Mouse (Mus musculus): ENCODE results near the gene Dnajc16.

DNA sequence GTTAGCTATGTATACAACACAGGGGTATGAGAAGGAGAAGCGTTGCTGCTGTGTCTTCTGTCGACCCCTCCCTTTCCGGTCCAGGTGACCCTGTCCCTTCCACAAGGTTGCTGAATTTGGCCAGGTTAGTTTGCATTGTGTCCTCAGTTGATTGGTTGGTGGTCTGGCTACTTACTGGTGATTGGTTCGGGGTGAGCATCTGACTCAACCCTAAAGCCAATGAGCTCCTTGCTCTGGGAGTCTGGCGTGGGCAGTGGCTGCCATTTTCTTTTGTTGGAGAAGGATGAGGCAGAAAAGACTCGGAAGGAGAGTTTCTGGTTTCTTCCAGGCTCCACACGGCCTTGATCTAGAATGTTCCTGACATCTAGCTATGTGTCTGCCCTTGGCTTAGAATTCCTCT lies 28.6 kb upstream of the Dnajc16 start:
- no peak for TF ChIP-seq EP300 (IDR thresholded peaks at IDR 0.05; ENCODE audit: insufficient read depth, low read depth, low read length)
- TF ChIP-seq CTCF (IDR thresholded peaks at IDR 0.05; ENCODE audit: low read depth, low read length): no peak

Measured in ES-Bruce4 (cell line).